Mouse (Mus musculus) G1E (cell line): Measurements from ENCODE around the gene Fbxo21.

Experiments used
- CTCF ChIP-seq: IDR thresholded peaks from 2 replicates; pipeline ENCODE4 v1.5.1; 2012; ENCODE audit warnings: low read depth, low read length, inconsistent platforms, mixed read lengths
- GATA1 ChIP-seq: IDR thresholded peaks from 2 replicates; pipeline ENCODE4 v1.6.1; 2012; ENCODE audit warnings: borderline replicate concordance, low read length, inconsistent platforms, mixed read lengths
- GATA2 ChIP-seq: IDR thresholded peaks from 2 replicates; pipeline ENCODE4 v1.6.1; 2012; ENCODE audit warnings: low read depth, low read length, inconsistent platforms, borderline replicate concordance
- POLR2AphosphoS5 ChIP-seq: IDR thresholded peaks from 2 replicates; pipeline ENCODE4 v1.6.1; 2012; ENCODE audit warnings: low read depth, low read length, inconsistent platforms; ENCODE audit not compliant: insufficient replicate concordance
- TAL1 ChIP-seq: conservative IDR thresholded peaks from 2 replicates; pipeline ENCODE4 v1.6.1; 2012; ENCODE audit warnings: low read depth, low read length, inconsistent platforms, mixed read lengths

GRCm38 (mm10) chr5:118029035-118029408 lies 52.5 kb downstream of the Fbxo21 start:
- TF ChIP-seq CTCF, result no peak
- TF ChIP-seq TAL1, result no peak
- TF ChIP-seq POLR2AphosphoS5, result no peak
- no peak for TF ChIP-seq GATA1
- no peak for TF ChIP-seq GATA2
